Mouse (Mus musculus) forebrain, embryonic 10.5 days (tissue): Measurements from ENCODE around the gene Ect2. TPM values are rescaled to one million over a fixed set of nuclear protein-coding genes. Genes with fewer than 3 reads are reported as not detected.

Source experiments
- DNase-seq: peaks from one replicate; pipeline ENCODE4 v3.0.0-alpha.2; 2017; ENCODE audit warnings: low spot score; ENCODE audit errors: extremely low spot score
- H3K27ac ChIP-seq: fragments of 300-500 bp; sonication (generic); 2 replicates; pipeline ENCODE4 v1.5.1; 2016; ENCODE audit warnings: mild to moderate bottlenecking
- H3K27me3 ChIP-seq: fragments of 300-500 bp; sonication (generic); 2 replicates; pipeline ENCODE4 v1.6.1; 2016; ENCODE audit warnings: mild to moderate bottlenecking; ENCODE audit not compliant: poor library complexity, severe bottlenecking
- H3K36me3 ChIP-seq: fragments of 300-500 bp; sonication (generic); replicated peaks from 2 replicates; pipeline ENCODE4 v1.6.1; 2016; ENCODE audit warnings: mild to moderate bottlenecking, moderate library complexity
- H3K4me1 ChIP-seq: fragments of 300-500 bp; sonication (generic); 2 replicates; pipeline ENCODE4 v1.6.1; 2016
- H3K4me3 ChIP-seq: fragments of 300-500 bp; sonication (generic); 2 replicates; pipeline ENCODE4 v1.5.1; 2016; ENCODE audit warnings: mild to moderate bottlenecking, moderate library complexity
- H3K9me3 ChIP-seq: fragments of 300-500 bp; sonication (generic); 2 replicates; pipeline ENCODE4 v1.6.1; 2016; ENCODE audit warnings: mild to moderate bottlenecking, moderate library complexity
- WGBS: fragments of 180-500 bp; shearing (Covaris S2); methylation state at CpG from one replicate; pipeline ENCODE4 v1.1.7; 2016; 5-methylcytosine and 5-hydroxymethylcytosine counted together
- polyA plus RNA-seq: library from polyadenylated mRNA; unstranded; fragments of >200 nt; fragmentation: Nextera tagmentation; extraction: Ambion mirVana; gene quantifications from 2 replicates; pipeline ENCODE4 v1.2.1, GENCODE M21; 2016

Gene Ect2
- polyA plus RNA-seq, 1 experiment from 2014 or later, result 110 TPM

GRCm38 (mm10) chr3:27183601-27184175 lies 30.0 kb upstream of the Ect2 start:
- Histone ChIP-seq H3K27ac (no peak overlapping the region), H3K4me3 (peak overlapping the region; percentile 81), H3K4me1 (peaks cover 11% of the 10 kb centered on the region), H3K9me3 (no peaks in the 10 kb centered on the region), H3K27me3 (peaks cover 10% of the 10 kb centered on the region; the same call in 1 of the 2 replicates), H3K36me3 (no peaks in the 10 kb centered on the region)
- WGBS, result 15% methylated on average over 19 of the region's 19 CpGs
- no peak for DNase-seq

DNA sequence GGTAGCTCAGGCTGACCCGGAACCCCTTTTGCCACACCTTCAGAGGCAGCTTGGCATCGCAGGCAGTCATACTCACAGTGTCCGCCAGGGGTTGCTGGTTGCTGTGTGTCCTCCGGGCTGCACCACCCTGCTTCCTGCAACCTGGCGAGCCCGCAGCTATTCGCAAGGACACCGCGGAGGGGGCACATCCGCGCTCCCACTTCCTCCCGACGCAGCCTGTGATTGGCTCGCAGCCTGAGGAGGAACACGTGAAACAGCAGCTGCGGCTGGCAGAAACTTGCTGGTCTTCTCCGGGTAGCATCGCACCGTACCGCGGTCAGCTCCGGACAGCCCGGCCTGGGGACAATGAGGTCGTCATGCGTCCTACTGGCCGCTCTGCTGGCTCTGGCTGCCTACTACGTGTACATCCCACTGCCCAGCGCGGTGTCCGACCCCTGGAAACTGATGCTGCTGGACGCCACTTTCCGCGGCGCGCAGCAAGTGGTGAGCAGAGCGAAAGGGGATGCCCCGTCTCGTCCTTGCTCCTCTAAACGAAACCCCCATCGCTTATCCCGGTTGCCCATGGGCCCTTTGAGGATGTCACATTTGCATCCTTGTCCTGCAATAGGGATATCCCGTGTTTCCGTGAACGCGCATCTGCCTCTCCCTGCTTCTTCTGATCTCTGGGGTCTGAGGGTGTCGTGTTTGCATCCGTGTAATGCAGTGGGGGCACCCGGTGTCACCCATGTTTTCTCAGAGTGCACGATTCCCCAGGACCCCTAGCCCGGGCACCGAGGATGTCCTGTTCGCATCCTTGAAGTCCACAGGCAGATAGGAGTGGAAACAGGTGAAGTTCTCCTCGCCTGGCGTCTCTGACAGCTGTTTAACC lies 29.3 kb upstream of the Ect2 start, which contains the start of gene Nceh1:
Gene Nceh1, plus strand, starts transcription at position 233 of the 868 bp plus-strand sequence.
- Histone ChIP-seq H3K36me3 (no peaks in the 10 kb centered on the region), H3K4me1 (peaks cover 11% of the 10 kb centered on the region), H3K27me3 (peaks cover 10% of the 10 kb centered on the region; the same call in 1 of the 2 replicates), H3K9me3 (no peaks in the 10 kb centered on the region), H3K27ac (peak within 1 kb of the TSS; percentile 84), H3K4me3 (peak within 1 kb of the TSS; percentile 81)
- DNase-seq, result peak; percentile 91
- 1% methylated on average over 54 of the region's 54 CpGs for WGBS

DNA sequence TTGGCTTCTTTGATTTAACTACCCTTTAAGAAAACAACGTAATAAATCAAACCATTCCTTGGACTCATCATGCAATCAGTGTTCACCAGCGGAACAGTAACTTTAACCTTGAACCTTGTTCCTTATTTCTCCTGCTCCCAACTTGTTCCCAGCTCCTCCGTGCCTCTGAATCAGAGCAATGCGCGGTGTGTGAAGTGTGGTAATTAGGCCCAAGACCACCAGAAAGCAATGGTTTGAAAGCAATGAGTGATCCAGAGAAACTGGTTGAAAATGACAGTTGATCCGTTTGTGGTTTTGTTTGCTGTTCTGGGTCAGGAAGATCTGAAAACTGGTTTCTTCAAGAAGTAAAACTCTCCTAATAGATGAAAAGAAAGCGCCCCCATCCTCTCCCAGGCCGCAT lies 26.0 kb upstream of the Ect2 start:
- Histone ChIP-seq H3K4me1 (peaks cover 11% of the 10 kb centered on the region), H3K9me3 (no peaks in the 10 kb centered on the region), H3K27me3 (peaks cover 10% of the 10 kb centered on the region; the same call in 1 of the 2 replicates), H3K36me3 (no peaks in the 10 kb centered on the region), H3K27ac (no peak overlapping the region), H3K4me3 (no peak overlapping the region)
- 86% methylated on average over 8 of the region's 8 CpGs for WGBS
- DNase-seq, result no peak

- WGBS, result 85% methylated on average over 1 of the region's 1 CpGs
- no peaks in the 10 kb centered on the region for H3K9me3 ChIP-seq
- no peak overlapping the region for H3K27ac ChIP-seq
- H3K27me3 ChIP-seq, result no peaks in the 10 kb centered on the region
- H3K36me3 ChIP-seq, result no peaks in the 10 kb centered on the region
- H3K4me1 ChIP-seq, result no peaks in the 10 kb centered on the region
- H3K4me3 ChIP-seq, result no peak overlapping the region
- DNase-seq, result no peak
Measured at GRCm38 (mm10) chr3:27170257-27170656, 16.6 kb upstream of the Ect2 start.

- DNase-seq, result no peak
- no peak overlapping the region for H3K27ac ChIP-seq
- no peaks in the 10 kb centered on the region for H3K9me3 ChIP-seq
- WGBS, result 87% methylated on average over 3 of the region's 3 CpGs
- H3K36me3 ChIP-seq, result no peaks in the 10 kb centered on the region
- no peaks in the 10 kb centered on the region for H3K4me1 ChIP-seq
- no peak overlapping the region for H3K4me3 ChIP-seq
- no peaks in the 10 kb centered on the region for H3K27me3 ChIP-seq
Measured at GRCm38 (mm10) chr3:27165481-27166065, 11.9 kb upstream of the Ect2 start.

DNA sequence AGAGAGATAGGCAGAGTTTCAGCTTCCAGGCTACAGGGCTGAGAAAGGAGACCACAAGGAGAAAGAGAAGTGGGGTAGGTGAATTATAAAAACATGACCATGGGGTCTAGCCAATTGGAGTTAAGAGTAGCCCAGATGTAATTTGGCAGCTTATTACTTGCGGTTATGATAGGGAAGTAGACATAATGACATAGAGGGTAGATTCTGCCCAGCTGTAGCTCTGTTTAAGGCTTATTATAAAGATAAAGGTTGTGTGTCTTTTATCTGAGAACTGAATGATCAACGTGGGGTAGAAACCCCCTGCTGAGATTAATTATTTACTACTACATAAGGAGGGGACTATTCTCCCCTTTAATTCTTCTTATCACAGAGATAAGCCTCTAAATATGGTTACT lies 8.7 kb upstream of the Ect2 start:
- H3K9me3 ChIP-seq, result no peaks in the 10 kb centered on the region
- WGBS, result 65% methylated on average over 2 of the region's 2 CpGs
- no peak for DNase-seq

DNA sequence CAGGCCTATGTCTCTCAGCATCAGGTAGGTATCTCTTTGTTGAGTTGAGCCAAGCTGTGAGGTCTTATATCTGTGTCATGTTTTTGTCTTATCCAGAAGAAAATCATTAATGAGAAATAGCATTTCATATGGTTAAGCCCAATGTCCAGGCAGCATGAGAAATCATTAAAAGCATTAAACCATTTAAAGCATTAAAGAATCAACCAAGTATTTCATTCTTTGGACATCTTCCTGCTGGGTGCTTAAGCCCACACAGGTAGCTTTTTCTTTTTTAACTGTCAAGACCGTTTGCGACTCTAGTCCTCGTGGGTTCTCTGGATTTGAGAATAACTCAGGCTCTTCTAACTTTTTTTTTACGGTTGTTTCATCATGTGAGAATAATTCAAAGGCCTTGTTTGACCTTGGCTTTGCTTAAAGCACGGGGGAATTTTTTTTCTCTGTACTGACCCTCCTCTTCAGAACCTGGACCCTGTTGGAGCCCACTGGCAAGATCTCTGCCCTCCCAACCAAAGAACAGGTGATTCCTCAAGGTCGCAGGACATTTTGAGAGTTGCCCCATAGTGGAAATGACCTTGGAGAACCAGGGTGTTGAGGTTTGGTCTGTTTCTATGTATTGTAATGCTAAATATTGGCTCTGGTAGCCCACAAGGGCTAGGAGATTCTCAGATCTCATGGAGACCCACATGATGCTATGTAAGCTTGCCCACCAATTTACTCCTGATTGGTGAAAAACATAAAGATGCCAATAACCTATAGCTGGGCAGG lies 8.1 kb upstream of the Ect2 start:
- peaks cover 4% of the 10 kb centered on the region for H3K4me1 ChIP-seq
- no peak for DNase-seq
- no peak overlapping the region for H3K4me3 ChIP-seq
- WGBS, result 90% methylated on average over 6 of the region's 6 CpGs
- H3K9me3 ChIP-seq, result no peaks in the 10 kb centered on the region
- H3K27ac ChIP-seq, result no peak overlapping the region
- H3K27me3 ChIP-seq, result no peaks in the 10 kb centered on the region
- no peaks in the 10 kb centered on the region for H3K36me3 ChIP-seq

More for the DNA sequence above, 8.7 kb upstream of the Ect2 start:
- Histone ChIP-seq H3K27me3 (no peaks in the 10 kb centered on the region), H3K36me3 (no peaks in the 10 kb centered on the region), H3K27ac (no peak overlapping the region), H3K4me1 (peaks cover 4% of the 10 kb centered on the region), H3K4me3 (no peak overlapping the region)

DNA sequence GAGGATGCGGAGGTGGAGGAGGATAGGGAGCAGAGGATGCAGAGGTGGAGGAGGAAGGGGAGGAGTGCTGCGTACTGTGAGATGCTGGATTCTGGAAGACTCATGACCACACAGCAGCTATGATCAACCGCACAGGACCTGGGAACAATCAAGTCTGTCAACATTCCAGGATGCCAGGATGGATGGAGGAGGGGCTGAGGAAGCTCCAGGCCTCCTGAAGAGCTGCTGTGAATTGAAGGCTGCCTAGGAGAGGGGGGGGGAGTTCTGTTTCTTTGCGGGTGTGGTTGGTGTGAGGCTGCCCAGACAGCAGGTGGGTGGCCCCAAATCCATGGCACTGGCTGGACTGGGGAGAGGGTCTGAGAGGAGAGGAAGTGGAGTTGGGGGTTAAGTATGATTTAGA lies 5.2 kb upstream of the Ect2 start:
- no peak overlapping the region for H3K4me3 ChIP-seq
- no peaks in the 10 kb centered on the region for H3K27me3 ChIP-seq
- DNase-seq, result no peak
- H3K4me1 ChIP-seq, result peaks cover 24% of the 10 kb centered on the region
- WGBS, result 59% methylated on average over 4 of the region's 4 CpGs
- no peaks in the 10 kb centered on the region for H3K36me3 ChIP-seq
- H3K27ac ChIP-seq, result peak overlapping the region; percentile 40; the same call in 1 of the 2 replicates
- H3K9me3 ChIP-seq, result no peaks in the 10 kb centered on the region

DNA sequence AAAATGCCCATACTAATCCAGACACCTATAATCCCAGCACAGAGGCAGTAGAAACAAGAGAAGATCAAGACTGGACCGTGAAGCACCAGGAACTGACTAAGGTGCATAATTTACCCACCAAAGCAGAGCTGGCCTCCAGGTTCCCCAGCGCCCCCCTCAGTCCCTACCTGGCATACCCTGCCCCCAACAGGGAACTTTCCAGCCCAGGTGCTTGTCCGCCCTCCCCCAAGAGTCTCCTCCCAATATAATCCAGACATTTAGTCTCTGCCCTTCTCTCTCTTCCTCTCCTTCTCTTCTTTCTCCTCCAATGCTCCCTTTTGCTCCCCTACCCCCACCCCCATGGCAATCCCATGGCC lies 2.9 kb upstream of the Ect2 start:
- H3K9me3 ChIP-seq, result no peaks in the 10 kb centered on the region
- H3K4me3 ChIP-seq, result no peak overlapping the region
- peak overlapping the region; percentile 35; the same call in 1 of the 2 replicates for H3K27ac ChIP-seq
- H3K27me3 ChIP-seq, result no peaks in the 10 kb centered on the region
- H3K36me3 ChIP-seq, result peaks cover 2% of the 10 kb centered on the region
- 59% methylated on average over 3 of the region's 3 CpGs for WGBS
- H3K4me1 ChIP-seq, result peaks cover 37% of the 10 kb centered on the region
- DNase-seq, result no peak

DNA sequence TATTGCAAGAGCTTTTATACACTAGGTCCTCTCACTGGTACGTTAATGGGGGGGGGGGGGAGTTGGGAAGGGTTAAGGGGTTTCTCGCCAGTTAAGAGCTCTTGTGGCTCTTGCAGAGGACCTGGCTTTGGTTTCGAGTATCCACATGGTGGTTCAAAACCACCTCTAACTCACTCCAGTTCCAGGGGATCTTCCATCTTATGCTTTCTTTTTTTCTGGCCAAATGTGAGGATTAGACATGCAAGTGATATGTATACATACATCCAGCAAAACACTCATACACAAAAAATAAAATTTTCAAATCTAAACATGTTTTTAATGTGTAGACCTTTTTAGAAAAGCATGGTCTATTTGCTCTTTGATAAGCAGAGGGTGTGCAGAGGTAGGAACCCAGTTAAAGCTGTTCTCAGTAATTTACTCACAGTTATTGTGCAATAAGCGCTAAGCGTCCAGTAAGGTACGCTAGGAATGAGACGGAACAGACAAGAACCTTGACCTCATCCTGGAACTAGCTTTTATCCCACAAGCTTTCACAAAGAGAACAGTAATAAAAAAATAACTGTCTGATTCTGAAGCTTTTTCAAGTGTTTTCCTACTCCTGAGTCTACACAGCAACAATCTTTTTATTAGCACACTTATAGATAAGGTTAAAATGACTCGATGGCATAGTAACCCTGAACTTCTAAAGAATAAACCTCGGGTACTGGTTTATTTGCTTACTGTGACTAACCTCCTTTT lies 2.3 kb upstream of the Ect2 start:
- no peak for DNase-seq
- WGBS, result 79% methylated on average over 9 of the region's 9 CpGs

DNA sequence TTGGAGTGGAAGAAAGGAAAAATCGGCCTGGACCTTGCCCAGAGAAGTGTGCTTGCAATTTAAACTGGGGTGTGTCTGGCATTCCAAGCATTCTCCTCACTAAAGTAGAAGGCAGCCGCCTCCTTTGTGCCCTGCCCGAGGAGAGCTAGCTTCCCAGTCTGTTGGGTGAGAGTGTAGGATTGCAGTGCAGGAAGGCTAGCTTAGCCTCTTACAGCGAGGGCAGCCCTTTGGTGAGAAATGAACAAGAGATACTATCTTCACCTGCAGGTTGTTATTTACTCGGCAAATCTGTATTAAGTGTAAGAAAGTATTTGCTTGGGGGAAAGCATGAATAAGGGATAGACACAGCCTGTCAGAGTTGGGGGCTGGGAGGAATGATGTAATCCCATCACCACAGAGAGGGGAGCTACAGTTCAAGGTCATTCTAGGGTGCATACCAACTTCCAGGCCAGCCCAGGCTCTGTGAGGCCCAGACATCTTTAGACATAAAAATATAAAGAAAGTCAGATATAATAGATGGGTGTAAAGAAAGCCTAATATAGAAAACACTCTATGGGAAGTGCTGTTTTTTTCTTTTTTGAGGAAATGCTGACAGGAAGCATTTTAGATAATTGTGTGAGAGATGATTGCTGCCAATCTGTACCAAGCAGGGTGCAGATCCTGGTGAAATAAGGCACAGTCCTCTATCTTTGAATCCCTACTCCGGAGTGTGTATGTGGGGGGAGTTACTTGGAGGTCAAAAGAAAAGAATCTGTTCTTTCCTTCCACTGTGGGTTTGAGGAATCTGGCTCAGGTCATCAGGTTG lies 1.6 kb upstream of the Ect2 start:
- DNase-seq, result peak; percentile 60
- Histone ChIP-seq H3K4me1 (peaks cover 44% of the 10 kb centered on the region), H3K4me3 (no peak overlapping the region), H3K9me3 (no peaks in the 10 kb centered on the region), H3K27ac (peak overlapping the region; percentile 97), H3K27me3 (no peaks in the 10 kb centered on the region), H3K36me3 (peaks cover 15% of the 10 kb centered on the region)
- WGBS, result 18% methylated on average over 6 of the region's 6 CpGs

More for the DNA sequence above, 2.3 kb upstream of the Ect2 start:
- Histone ChIP-seq H3K9me3 (no peaks in the 10 kb centered on the region), H3K4me1 (peaks cover 43% of the 10 kb centered on the region), H3K27me3 (no peaks in the 10 kb centered on the region), H3K36me3 (peaks cover 8% of the 10 kb centered on the region), H3K4me3 (no peak overlapping the region), H3K27ac (peak overlapping the region; percentile 97)
